Mouse (Mus musculus) bone marrow, adult 2 months (tissue): ENCODE measurements at regions not wholly inside any gene's neighbourhood (a gene's known extent, or its start where the extent isn't known, plus 50 kb on each side); places are given as distances from the start of the nearest gene placed in this dataset.

Experiments used
- CTCF ChIP-seq: fragments of 200-500 bp; IDR thresholded peaks from 2 replicates; pipeline ENCODE4 v1.5.1; 2011; ENCODE audit warnings: low read length, control low read depth; ENCODE audit not compliant: control insufficient read depth, insufficient read depth
- POLR2A ChIP-seq: fragments of 200-500 bp; IDR thresholded peaks from 2 replicates; pipeline ENCODE4 v1.6.1; 2011; ENCODE audit warnings: low read depth, mild to moderate bottlenecking, control low read depth, low read length, borderline replicate concordance; ENCODE audit not compliant: control insufficient read depth

GRCm38 (mm10) chr7:73120276-73120675 is 255.0 kb upstream of the Rgma start:
- TF ChIP-seq CTCF: no peak
- TF ChIP-seq POLR2A: no peak
